Mouse (Mus musculus) liver, postnatal 0 days (tissue): ENCODE measurements at regions not wholly inside any gene's neighbourhood (a gene's known extent, or its start where the extent isn't known, plus 50 kb on each side); places are given as distances from the start of the nearest gene placed in this dataset.

ENCODE experiments used
- ATAC-seq: fragments of 200-750 bp; cut with Nextera tagmentation; 2 replicates; pipeline ENCODE4 v1.8.0; 2017; ENCODE audit warnings: mild to moderate bottlenecking, moderate library complexity
- DNase-seq: peaks from one replicate; pipeline ENCODE4 v3.0.0-alpha.2; 2016
- H3K27ac ChIP-seq: fragments of 300-500 bp; sonication (generic); 2 replicates; pipeline ENCODE4 v1.5.1; 2014; ENCODE audit warnings: antibody characterized with exemption, moderate library complexity, mild to moderate bottlenecking, low read depth
- H3K27me3 ChIP-seq: fragments of 300-500 bp; sonication (generic); 2 replicates; pipeline ENCODE4 v1.6.1; 2014; ENCODE audit warnings: low read length, control low read depth, mixed read lengths; ENCODE audit not compliant: insufficient read depth
- H3K36me3 ChIP-seq: fragments of 300-500 bp; sonication (generic); replicated peaks from 2 replicates; pipeline ENCODE4 v1.6.1; 2014; ENCODE audit warnings: mild to moderate bottlenecking, control low read depth, low read length, moderate library complexity, mixed read lengths; ENCODE audit not compliant: insufficient read depth
- H3K4me1 ChIP-seq: fragments of 300-500 bp; sonication (generic); 2 replicates; pipeline ENCODE4 v1.6.1; 2014; ENCODE audit warnings: antibody characterized with exemption, mild to moderate bottlenecking, control low read depth; ENCODE audit not compliant: insufficient read depth
- H3K4me2 ChIP-seq: fragments of 300-500 bp; sonication (generic); 2 replicates; pipeline ENCODE4 v1.6.1; 2014; ENCODE audit warnings: low read depth, mild to moderate bottlenecking, low read length, moderate library complexity, mixed read lengths
- H3K4me3 ChIP-seq: fragments of 300-500 bp; sonication (generic); 2 replicates; pipeline ENCODE4 v1.5.1; 2014; ENCODE audit warnings: low read depth, low read length
- H3K9ac ChIP-seq: fragments of 300-500 bp; sonication (generic); replicated peaks from 2 replicates; pipeline ENCODE4 v1.6.1; 2014; ENCODE audit warnings: mild to moderate bottlenecking, moderate library complexity
- H3K9me3 ChIP-seq: fragments of 300-500 bp; sonication (generic); 2 replicates; pipeline ENCODE4 v1.6.1; 2016; ENCODE audit warnings: mild to moderate bottlenecking, control low read depth, low read length, mixed read lengths
- CTCF ChIP-seq: sonication (generic); IDR thresholded peaks from 2 replicates; pipeline ENCODE4 v1.5.1; 2016; ENCODE audit warnings: antibody characterized with exemption, low read depth
- EP300 ChIP-seq: IDR thresholded peaks from 2 replicates; pipeline ENCODE4 v1.6.1; 2016; ENCODE audit warnings: antibody characterized with exemption, low read depth, mild to moderate bottlenecking
- WGBS: fragments of 180-500 bp; shearing (Covaris S2); extraction: QIAGEN DNeasy Blood & Tissue Kit; methylation state at CpG from one replicate; pipeline ENCODE4 v1.1.7; 2014; ENCODE audit not compliant: insufficient replicate concordance; 5-methylcytosine and 5-hydroxymethylcytosine counted together

DNA sequence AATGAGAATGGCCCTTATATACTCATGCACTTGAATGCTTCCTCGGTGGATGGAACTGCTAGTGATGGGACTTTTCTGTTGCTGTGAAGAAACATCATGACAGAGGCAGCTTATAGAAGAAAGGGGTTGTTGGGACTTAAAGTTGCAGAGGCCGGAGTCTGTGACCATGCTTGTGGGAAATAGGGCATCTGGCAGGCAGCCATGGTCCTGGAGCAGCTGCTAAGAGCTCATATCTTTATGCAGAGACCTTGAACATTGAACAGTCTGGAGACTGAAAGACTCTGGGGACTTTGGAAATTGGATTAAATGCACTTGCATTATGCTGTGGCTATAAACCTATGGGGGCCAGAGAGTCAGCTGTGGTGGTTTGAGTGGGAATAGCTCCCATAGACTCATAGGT lies 138.1 kb upstream of the Lef1 start:
- no peaks in the 10 kb centered on the region for H3K36me3 ChIP-seq

GRCm38 (mm10) chr3:130965275-130965674 lies 145.0 kb upstream of the Lef1 start:
- H3K4me1 ChIP-seq: no peaks in the 10 kb centered on the region
- no peaks in the 10 kb centered on the region for H3K36me3 ChIP-seq
- 69% methylated on average over 3 of the region's 3 CpGs for WGBS
- H3K4me3 ChIP-seq: no peak overlapping the region
- no peak overlapping the region for H3K27ac ChIP-seq
- H3K9me3 ChIP-seq: no peaks in the 10 kb centered on the region
- no peak overlapping the region for H3K4me2 ChIP-seq
- ATAC-seq (no peak), DNase-seq (no peak)
- no peak overlapping the region for H3K9ac ChIP-seq
- H3K27me3 ChIP-seq: 0 out of 2 replicates have a peak, but pooled peaks cover 3% of the 10 kb centered on the region
- TF ChIP-seq EP300 (no peak), CTCF (no peak)

More for the DNA sequence above, 138.1 kb upstream of the Lef1 start:
- H3K4me2 ChIP-seq: no peak overlapping the region
- no peak overlapping the region for H3K27ac ChIP-seq
- H3K27me3 ChIP-seq: no peaks in the 10 kb centered on the region
- H3K9me3 ChIP-seq: no peaks in the 10 kb centered on the region
- 72% methylated on average over 2 of the region's 2 CpGs for WGBS
- TF ChIP-seq CTCF: no peak
- no peak for TF ChIP-seq EP300
- DNase-seq: no peak
- no peak for ATAC-seq
- H3K9ac ChIP-seq: no peak overlapping the region
- no peaks in the 10 kb centered on the region for H3K4me1 ChIP-seq
- H3K4me3 ChIP-seq: no peak overlapping the region

GRCm38 (mm10) chr3:130964088-130964487 lies 146.2 kb upstream of the Lef1 start:
- Histone ChIP-seq H3K4me1 (no peaks in the 10 kb centered on the region), H3K27ac (no peak overlapping the region), H3K27me3 (0 out of 2 replicates have a peak, but pooled peaks cover 3% of the 10 kb centered on the region), H3K36me3 (no peaks in the 10 kb centered on the region), H3K9me3 (no peaks in the 10 kb centered on the region), H3K4me2 (peak overlapping the region; percentile 33; the same call in 1 of the 2 replicates), H3K4me3 (no peak overlapping the region), H3K9ac (no peak overlapping the region)
- TF ChIP-seq EP300: no peak
- TF ChIP-seq CTCF: no peak
- WGBS: 76% methylated on average over 6 of the region's 6 CpGs
- ATAC-seq: no peak
- DNase-seq: no peak

DNA sequence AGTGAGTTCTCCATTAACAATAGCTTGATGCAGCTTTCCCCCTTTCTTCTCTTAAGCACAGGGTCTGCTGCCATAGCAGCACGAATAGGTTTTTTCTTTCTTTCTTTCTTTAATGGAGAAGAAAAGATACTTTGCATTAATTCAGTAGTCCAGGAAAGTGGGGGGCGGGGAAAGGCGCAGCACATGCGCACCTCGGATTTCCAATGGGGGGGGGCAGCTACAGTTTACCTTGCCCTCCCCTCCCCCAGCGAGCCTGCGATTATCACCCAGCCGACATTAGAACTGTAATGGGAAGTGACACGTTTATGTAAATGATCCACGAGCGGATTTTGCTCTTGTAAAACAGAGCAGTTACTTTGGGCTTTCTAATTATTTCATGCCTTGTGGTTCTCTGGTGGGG lies 146.6 kb upstream of the Lef1 start:
- Histone ChIP-seq H3K27me3 (0 out of 2 replicates have a peak, but pooled peaks cover 3% of the 10 kb centered on the region), H3K36me3 (no peaks in the 10 kb centered on the region)

DNA sequence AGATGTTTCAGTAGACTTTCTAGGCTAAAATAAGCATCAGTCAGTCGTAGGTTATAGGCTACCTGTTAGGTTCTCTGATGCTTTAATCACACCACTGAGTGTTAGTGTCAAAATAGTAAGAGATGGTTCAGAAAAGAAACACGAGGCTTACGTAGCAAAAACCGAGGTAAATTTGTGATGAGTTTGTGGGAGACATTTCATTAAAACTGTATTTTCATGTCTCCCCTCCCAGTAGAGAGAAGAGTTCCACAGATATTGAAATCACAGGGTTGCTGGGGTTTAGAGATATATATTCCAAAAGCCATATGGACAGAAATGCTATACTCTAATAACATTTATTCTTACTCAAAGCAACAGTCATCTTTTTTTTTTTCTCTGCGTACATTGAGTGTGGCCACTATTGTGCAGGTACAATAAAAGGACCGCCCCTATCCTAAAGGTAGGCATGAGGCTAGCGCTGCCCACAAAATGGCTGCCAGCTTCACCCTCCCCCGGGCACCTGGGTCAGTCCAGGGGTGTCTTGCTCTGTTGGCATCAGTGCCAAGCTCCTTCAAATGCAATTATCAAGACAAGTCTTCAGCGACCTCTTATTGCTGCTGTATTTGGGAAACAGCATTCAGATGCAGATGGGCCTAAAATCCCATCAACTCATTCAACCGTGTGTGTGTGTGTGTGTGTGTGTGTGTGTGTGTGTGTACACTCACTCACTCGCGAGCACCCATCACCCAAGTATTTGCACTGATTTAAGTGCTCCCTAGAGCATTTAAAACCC lies 147.4 kb upstream of the Lef1 start:
- no peak for ATAC-seq
- Histone ChIP-seq H3K4me2 (no peak overlapping the region), H3K27ac (no peak overlapping the region), H3K9ac (no peak overlapping the region), H3K4me3 (no peak overlapping the region), H3K4me1 (no peaks in the 10 kb centered on the region), H3K27me3 (0 out of 2 replicates have a peak, but pooled peaks cover 3% of the 10 kb centered on the region), H3K36me3 (no peaks in the 10 kb centered on the region), H3K9me3 (no peaks in the 10 kb centered on the region)
- 64% methylated on average over 12 of the region's 12 CpGs for WGBS
- DNase-seq: no peak
- TF ChIP-seq CTCF (no peak), EP300 (no peak)

More for the DNA sequence above, 146.6 kb upstream of the Lef1 start:
- Histone ChIP-seq H3K9me3 (no peaks in the 10 kb centered on the region), H3K27ac (no peak overlapping the region), H3K4me1 (no peaks in the 10 kb centered on the region), H3K9ac (no peak overlapping the region), H3K4me2 (peak overlapping the region; percentile 33; the same call in 1 of the 2 replicates), H3K4me3 (no peak overlapping the region)
- no peak for DNase-seq
- TF ChIP-seq CTCF (no peak), EP300 (no peak)
- 35% methylated on average over 11 of the region's 11 CpGs for WGBS
- ATAC-seq: no peak

DNA sequence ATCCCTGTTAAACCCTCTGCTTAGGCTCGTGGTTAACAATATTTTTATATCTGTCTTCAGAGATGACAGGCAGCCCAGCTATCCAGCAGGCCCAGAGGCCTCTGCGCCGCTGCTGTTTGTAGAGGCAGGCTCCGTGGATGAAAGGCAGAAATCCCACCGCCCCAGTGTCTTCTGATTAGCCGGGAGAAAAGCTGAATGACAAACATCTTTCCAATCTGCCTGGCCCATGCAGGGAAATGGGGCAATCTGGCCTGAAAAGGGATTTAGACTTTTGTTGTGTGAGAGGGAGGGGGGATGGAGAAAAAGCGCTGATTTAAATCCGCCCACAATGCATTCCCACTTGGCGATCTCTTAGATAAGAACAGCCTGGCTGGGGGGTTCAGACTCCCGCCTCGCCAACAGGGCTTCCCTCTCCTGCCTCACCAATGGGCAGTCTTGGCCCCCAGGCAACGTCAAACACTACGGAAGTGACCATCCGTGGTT lies 148.1 kb upstream of the Lef1 start:
- H3K4me3 ChIP-seq: no peak overlapping the region
- H3K4me2 ChIP-seq: no peak overlapping the region
- H3K9me3 ChIP-seq: no peaks in the 10 kb centered on the region
- no peak overlapping the region for H3K27ac ChIP-seq
- 0 out of 2 replicates have a peak, but pooled peaks cover 3% of the 10 kb centered on the region for H3K27me3 ChIP-seq
- no peaks in the 10 kb centered on the region for H3K36me3 ChIP-seq
- TF ChIP-seq CTCF (no peak), EP300 (no peak)
- no peak for ATAC-seq
- DNase-seq: no peak
- no peak overlapping the region for H3K9ac ChIP-seq
- H3K4me1 ChIP-seq: no peaks in the 10 kb centered on the region
- WGBS: 44% methylated on average over 14 of the region's 14 CpGs
